Mouse (Mus musculus) intestine, embryonic 15.5 days (tissue): ENCODE data around the gene Tmed2. TPM values are rescaled to one million over a fixed set of nuclear protein-coding genes. Genes with fewer than 3 reads are reported as not detected.
"Not testable (repeated sequence)": the region's sequence is repeated elsewhere in the genome, so short reads cannot be mapped to it uniquely, and the experiment has no call there.

Experiments
- ATAC-seq: fragments of 200-750 bp; cut with Nextera tagmentation; 2 replicates; pipeline ENCODE4 v1.8.0; 2017; ENCODE audit warnings: moderate TSS enrichment, moderate library complexity
- H3K27ac ChIP-seq: fragments of 300-500 bp; sonication (generic); 2 replicates; pipeline ENCODE4 v1.5.1; 2015; ENCODE audit warnings: mild to moderate bottlenecking, inconsistent platforms
- H3K27me3 ChIP-seq: fragments of 300-500 bp; sonication (generic); replicated peaks from 2 replicates; pipeline ENCODE4 v1.6.1; 2015; ENCODE audit warnings: inconsistent platforms
- H3K36me3 ChIP-seq: fragments of 300-500 bp; sonication (generic); 2 replicates; pipeline ENCODE4 v1.6.1; 2015; ENCODE audit warnings: inconsistent platforms
- H3K4me1 ChIP-seq: fragments of 300-500 bp; sonication (generic); replicated peaks from 2 replicates; pipeline ENCODE4 v1.6.1; 2015; ENCODE audit warnings: inconsistent platforms
- H3K4me2 ChIP-seq: fragments of 300-500 bp; sonication (generic); replicated peaks from 2 replicates; pipeline ENCODE4 v1.6.1; 2015; ENCODE audit warnings: mild to moderate bottlenecking, inconsistent platforms
- H3K4me3 ChIP-seq: fragments of 300-500 bp; sonication (generic); replicated peaks from 2 replicates; pipeline ENCODE4 v1.5.1; 2015; ENCODE audit warnings: inconsistent platforms
- H3K9ac ChIP-seq: fragments of 300-500 bp; sonication (generic); 2 replicates; pipeline ENCODE4 v1.6.1; 2015; ENCODE audit warnings: inconsistent platforms
- H3K9me3 ChIP-seq: fragments of 300-500 bp; sonication (generic); 2 replicates; pipeline ENCODE4 v1.6.1; 2016; ENCODE audit warnings: inconsistent platforms
- WGBS: fragments of 180-500 bp; shearing (Covaris S2); methylation state at CpG from one replicate; pipeline ENCODE4 v1.1.7; 2015; 5-methylcytosine and 5-hydroxymethylcytosine counted together
- polyA plus RNA-seq: library from polyadenylated mRNA; unstranded; fragments of >200 nt; fragmentation: Nextera tagmentation; extraction: Ambion mirVana; gene quantifications from 2 replicates; pipeline ENCODE4 v1.2.1, GENCODE M21; 2015

The Tmed2 gene
- polyA plus RNA-seq, 1 experiment from 2014 or later: 660 TPM

DNA sequence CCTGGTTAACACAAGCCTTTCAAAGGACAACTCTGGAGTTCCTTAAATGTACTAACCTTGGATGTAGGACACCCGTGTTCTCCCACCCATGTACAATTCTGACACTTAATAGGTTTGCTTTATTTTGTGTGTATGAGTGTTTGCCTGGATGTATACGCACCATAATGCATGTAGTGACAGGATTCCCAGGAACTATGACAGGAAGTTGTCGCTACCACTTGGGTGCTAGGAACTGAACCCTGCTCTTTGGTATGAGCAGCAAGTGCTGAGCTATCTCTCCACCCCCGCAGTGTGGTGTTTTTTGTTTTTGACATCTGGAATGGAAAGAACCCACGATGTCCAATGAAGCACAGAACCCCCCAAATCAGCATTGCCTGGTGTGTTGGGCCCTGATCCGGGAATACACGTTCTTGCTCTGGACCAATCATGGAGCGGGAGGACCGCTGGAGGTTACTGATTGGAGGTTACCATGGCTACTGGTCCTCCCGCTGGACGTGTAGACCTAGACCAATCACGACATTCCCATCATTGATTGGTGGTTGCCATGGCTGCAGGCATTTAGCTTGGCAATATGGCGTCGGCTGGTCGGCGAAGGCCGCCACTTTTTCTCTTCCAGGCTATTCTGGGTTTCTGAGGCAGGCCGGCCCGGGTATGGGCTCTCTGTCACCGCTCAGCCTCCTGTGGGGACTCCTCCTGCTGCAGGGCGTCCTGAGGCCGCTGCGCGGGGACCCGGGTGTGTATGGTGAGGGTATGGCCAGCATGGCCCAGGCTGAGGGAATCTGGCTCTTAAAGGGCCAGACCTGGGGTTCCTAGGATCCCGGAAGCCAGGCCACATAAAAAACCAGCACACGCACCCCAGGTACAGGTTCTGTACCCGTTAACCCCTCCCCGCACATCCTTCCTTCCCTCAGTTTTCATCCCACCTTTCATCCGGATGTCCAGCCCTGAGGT lies 58.0 kb downstream of the Tmed2 start:
- H3K4me3 ChIP-seq: peak overlapping the region; percentile 86
- no peaks in the 10 kb centered on the region for H3K9me3 ChIP-seq
- WGBS: 6% methylated on average over 30 of the region's 30 CpGs
- H3K4me2 ChIP-seq: peak overlapping the region; percentile 87
- H3K4me1 ChIP-seq: peaks cover 5% of the 10 kb centered on the region
- no peaks in the 10 kb centered on the region for H3K27me3 ChIP-seq
- H3K9ac ChIP-seq: peak overlapping the region; percentile 72
- H3K36me3 ChIP-seq: peaks cover 20% of the 10 kb centered on the region; the same call in 1 of the 2 replicates
- peak; percentile 100 for ATAC-seq
- no peak overlapping the region for H3K27ac ChIP-seq

DNA sequence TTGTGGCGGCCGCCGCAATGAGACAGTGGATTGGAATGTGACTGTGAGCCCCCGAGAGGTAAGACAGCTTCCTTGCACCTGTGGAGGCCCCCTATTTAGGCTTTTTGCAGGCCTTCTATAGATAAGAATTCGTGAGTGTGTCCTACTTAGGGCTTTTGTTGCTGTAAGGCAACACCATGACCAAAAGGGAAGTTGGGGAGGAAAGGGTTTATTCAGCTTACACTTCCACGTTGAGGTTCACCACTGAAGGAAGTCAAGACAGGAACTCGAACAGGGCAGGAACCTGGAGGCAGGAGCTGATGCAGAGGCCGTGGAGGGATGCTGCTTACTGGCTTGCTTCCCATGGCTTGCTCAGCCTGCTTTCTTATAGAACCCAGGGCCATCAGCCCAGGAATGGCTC lies 59.2 kb downstream of the Tmed2 start:
- not testable (repeated sequence) for H3K27me3 ChIP-seq, H3K9me3 ChIP-seq, H3K27ac ChIP-seq, ATAC-seq, H3K4me2 ChIP-seq, H3K9ac ChIP-seq, H3K4me3 ChIP-seq, H3K4me1 ChIP-seq
- 56% methylated on average over 8 of the region's 8 CpGs for WGBS
- H3K36me3 ChIP-seq: peaks cover 12% of the 10 kb centered on the region; the same call in 1 of the 2 replicates

Other genes starting within 250 kb of the Tmed2 start
- gene Mphosph9, start 212.7 kb upstream of the Tmed2 start, polyA plus RNA-seq: 8.0 and 10.3 TPM in 2 replicates
- gene 2810006K23Rik, start 212.6 kb upstream of the Tmed2 start, polyA plus RNA-seq: 13.4 and 15.5 TPM in 2 replicates
- 69.0 and 118 TPM in 2 replicates for gene Cdk2ap1, start 177.6 kb upstream of the Tmed2 start, polyA plus RNA-seq
- gene Sbno1, start 114.7 kb upstream of the Tmed2 start, polyA plus RNA-seq: 78.6 and 90.3 TPM in 2 replicates
- gene Kmt5a, start 100.8 kb upstream of the Tmed2 start, polyA plus RNA-seq: 93.5 and 105 TPM in 2 replicates
- gene Rilpl2, start 62.3 kb upstream of the Tmed2 start, polyA plus RNA-seq: 44.0 and 46.2 TPM in 2 replicates
- gene Snrnp35, start 57.6 kb upstream of the Tmed2 start, polyA plus RNA-seq: 21.4 and 23.6 TPM in 2 replicates
- 10.3 and 11.9 TPM in 2 replicates for gene Rilpl1, start 9.3 kb upstream of the Tmed2 start, polyA plus RNA-seq
- 13.9 and 15.9 TPM in 2 replicates for gene Ddx55, start 12.2 kb downstream of the Tmed2 start, polyA plus RNA-seq
- 85.0 and 88.3 TPM in 2 replicates for gene Eif2b1, start 38.4 kb downstream of the Tmed2 start, polyA plus RNA-seq
- gene Gtf2h3, start 38.4 kb downstream of the Tmed2 start, polyA plus RNA-seq: 50.6 and 57.6 TPM in 2 replicates
- 57.8 and 59.3 TPM in 2 replicates for gene Atp6v0a2, start 87.9 kb downstream of the Tmed2 start, polyA plus RNA-seq
- gene Dnah10, start 184.4 kb downstream of the Tmed2 start, polyA plus RNA-seq: 0.04 and 0.10 TPM in 2 replicates